Mouse (Mus musculus) intestine, postnatal 0 days (tissue): ENCODE data around the gene Tiam2. TPM values are rescaled to one million over a fixed set of nuclear protein-coding genes. Genes with fewer than 3 reads are reported as not detected.

Experiments used
- ATAC-seq: fragments of 200-750 bp; cut with Nextera tagmentation; 2 replicates; pipeline ENCODE4 v1.8.0; 2017; ENCODE audit warnings: mild to moderate bottlenecking, moderate TSS enrichment, moderate library complexity
- H3K27ac ChIP-seq: fragments of 300-500 bp; sonication (generic); 2 replicates; pipeline ENCODE4 v1.5.1; 2014; ENCODE audit warnings: mild to moderate bottlenecking, low read depth, low read length, moderate library complexity
- H3K27me3 ChIP-seq: fragments of 300-500 bp; sonication (generic); replicated peaks from 2 replicates; pipeline ENCODE4 v1.6.1; 2014; ENCODE audit warnings: low read length, mixed read lengths; ENCODE audit not compliant: control insufficient read depth, insufficient read depth
- H3K36me3 ChIP-seq: fragments of 300-500 bp; sonication (generic); 2 replicates; pipeline ENCODE4 v1.6.1; 2014; ENCODE audit warnings: mild to moderate bottlenecking, moderate library complexity; ENCODE audit not compliant: control insufficient read depth, insufficient read depth
- H3K4me1 ChIP-seq: fragments of 300-500 bp; sonication (generic); replicated peaks from 2 replicates; pipeline ENCODE4 v1.6.1; 2014; ENCODE audit warnings: antibody characterized with exemption, low read length, mixed read lengths; ENCODE audit not compliant: control insufficient read depth, insufficient read depth
- H3K4me2 ChIP-seq: fragments of 300-500 bp; sonication (generic); replicated peaks from 2 replicates; pipeline ENCODE4 v1.6.1; 2014; ENCODE audit warnings: low read depth, mild to moderate bottlenecking, moderate library complexity
- H3K4me3 ChIP-seq: fragments of 300-500 bp; sonication (generic); 2 replicates; pipeline ENCODE4 v1.5.1; 2014; ENCODE audit warnings: low read depth, low read length
- H3K9ac ChIP-seq: fragments of 300-500 bp; sonication (generic); 2 replicates; pipeline ENCODE4 v1.6.1; 2014; ENCODE audit warnings: mild to moderate bottlenecking, low read depth, low read length
- H3K9me3 ChIP-seq: fragments of 300-500 bp; sonication (generic); 2 replicates; pipeline ENCODE4 v1.6.1; 2016; ENCODE audit warnings: mixed run types; ENCODE audit not compliant: control insufficient read depth
- CTCF ChIP-seq: sonication (generic); IDR thresholded peaks from 2 replicates; pipeline ENCODE4 v1.5.1; 2016; ENCODE audit warnings: low read depth, mild to moderate bottlenecking, control low read depth, antibody characterized with exemption, moderate library complexity
- WGBS: fragments of 180-500 bp; shearing (Covaris S2); extraction: QIAGEN DNeasy Blood & Tissue Kit; methylation state at CpG from one replicate; pipeline ENCODE4 v1.1.7; 2014; 5-methylcytosine and 5-hydroxymethylcytosine counted together
- polyA plus RNA-seq: library from polyadenylated mRNA; unstranded; fragments of >200 nt; fragmentation: Nextera tagmentation; extraction: Ambion mirVana; gene quantifications from 2 replicates; pipeline ENCODE4 v1.2.1, GENCODE M21; 2015

Tiam2 gene
- polyA plus RNA-seq, 1 experiment from 2014 or later = 1.9 TPM

GRCm38 (mm10) chr17:3515851-3516250 lies 189.5 kb downstream of the Tiam2 start:
- 92% methylated on average over 8 of the region's 8 CpGs for WGBS
- Histone ChIP-seq H3K36me3 (peaks cover 17% of the 10 kb centered on the region; the same call in 1 of the 2 replicates), H3K27me3 (no peaks in the 10 kb centered on the region), H3K4me1 (no peaks in the 10 kb centered on the region), H3K4me3 (no peak overlapping the region), H3K27ac (no peak overlapping the region), H3K9ac (no peak overlapping the region), H3K9me3 (no peaks in the 10 kb centered on the region), H3K4me2 (no peak overlapping the region)
- ATAC-seq = no peak
- TF ChIP-seq CTCF = no peak

GRCm38 (mm10) chr17:3516406-3516805 lies 190.0 kb downstream of the Tiam2 start:
- H3K9ac ChIP-seq = no peak overlapping the region
- ATAC-seq = no peak
- no peaks in the 10 kb centered on the region for H3K4me1 ChIP-seq
- H3K4me3 ChIP-seq = no peak overlapping the region
- no peak for TF ChIP-seq CTCF
- H3K27ac ChIP-seq = no peak overlapping the region
- H3K27me3 ChIP-seq = no peaks in the 10 kb centered on the region
- no peaks in the 10 kb centered on the region for H3K9me3 ChIP-seq
- H3K4me2 ChIP-seq = no peak overlapping the region
- peaks cover 17% of the 10 kb centered on the region; the same call in 1 of the 2 replicates for H3K36me3 ChIP-seq
- WGBS = 80% methylated on average over 9 of the region's 9 CpGs

- peak; percentile 78 for ATAC-seq
- H3K27me3 ChIP-seq = no peaks in the 10 kb centered on the region
- 58% methylated on average over 5 of the region's 5 CpGs for WGBS
- no peak overlapping the region for H3K4me2 ChIP-seq
- no peak overlapping the region for H3K4me3 ChIP-seq
- no peak overlapping the region for H3K27ac ChIP-seq
- H3K9me3 ChIP-seq = no peaks in the 10 kb centered on the region
- H3K9ac ChIP-seq = no peak overlapping the region
- H3K36me3 ChIP-seq = peaks cover 17% of the 10 kb centered on the region; the same call in 1 of the 2 replicates
- no peaks in the 10 kb centered on the region for H3K4me1 ChIP-seq
- no peak for TF ChIP-seq CTCF
Observed at GRCm38 (mm10) chr17:3520344-3520743, 194.0 kb downstream of the Tiam2 start.

- Histone ChIP-seq H3K4me2 (no peak overlapping the region), H3K9ac (no peak overlapping the region), H3K4me3 (no peak overlapping the region), H3K9me3 (no peaks in the 10 kb centered on the region), H3K36me3 (peaks cover 11% of the 10 kb centered on the region; the same call in 1 of the 2 replicates), H3K4me1 (no peaks in the 10 kb centered on the region), H3K27ac (no peak overlapping the region), H3K27me3 (no peaks in the 10 kb centered on the region)
- no peak for ATAC-seq
- no peak for TF ChIP-seq CTCF
- 73% methylated on average over 6 of the region's 6 CpGs for WGBS
Observed at GRCm38 (mm10) chr17:3527841-3528471, 201.6 kb downstream of the Tiam2 start.

GRCm38 (mm10) chr17:3529523-3529922 lies 203.2 kb downstream of the Tiam2 start:
- H3K27me3 ChIP-seq = no peaks in the 10 kb centered on the region
- WGBS = 66% methylated on average over 3 of the region's 3 CpGs
- H3K4me1 ChIP-seq = no peaks in the 10 kb centered on the region
- no peak overlapping the region for H3K9ac ChIP-seq
- no peak overlapping the region for H3K4me2 ChIP-seq
- H3K36me3 ChIP-seq = peaks cover 11% of the 10 kb centered on the region; the same call in 1 of the 2 replicates
- TF ChIP-seq CTCF = no peak
- no peaks in the 10 kb centered on the region for H3K9me3 ChIP-seq
- H3K27ac ChIP-seq = no peak overlapping the region
- H3K4me3 ChIP-seq = no peak overlapping the region
- no peak for ATAC-seq

GRCm38 (mm10) chr17:3530549-3530948 lies 204.2 kb downstream of the Tiam2 start:
- 83% methylated on average over 7 of the region's 7 CpGs for WGBS
- Histone ChIP-seq H3K9me3 (no peaks in the 10 kb centered on the region), H3K4me3 (no peak overlapping the region), H3K27me3 (no peaks in the 10 kb centered on the region), H3K27ac (no peak overlapping the region), H3K36me3 (peaks cover 12% of the 10 kb centered on the region; the same call in 1 of the 2 replicates), H3K4me1 (no peaks in the 10 kb centered on the region), H3K9ac (no peak overlapping the region), H3K4me2 (no peak overlapping the region)
- TF ChIP-seq CTCF = no peak
- no peak for ATAC-seq
